Mouse (Mus musculus) forebrain, postnatal 0 days (tissue): ENCODE measurements around the gene Tigar. TPM values are rescaled to one million over a fixed set of nuclear protein-coding genes. Genes with fewer than 3 reads are reported as not detected.

ENCODE experiments used
- ATAC-seq: fragments of 200-750 bp; cut with Nextera tagmentation; 2 replicates; pipeline ENCODE4 v1.8.0; 2017; ENCODE audit warnings: mild to moderate bottlenecking, moderate library complexity
- DNase-seq: peaks from one replicate; pipeline ENCODE4 v3.0.0-alpha.2; 2015
- H3K27ac ChIP-seq: fragments of 300-500 bp; sonication (generic); 2 replicates; pipeline ENCODE4 v1.5.1; 2014; ENCODE audit warnings: low read depth, mild to moderate bottlenecking, antibody characterized with exemption, low read length, moderate library complexity, mixed read lengths
- H3K27me3 ChIP-seq: fragments of 300-500 bp; sonication (generic); 2 replicates; pipeline ENCODE4 v1.6.1; 2014; ENCODE audit warnings: mild to moderate bottlenecking, low read length, mixed read lengths; ENCODE audit not compliant: insufficient read depth
- H3K36me3 ChIP-seq: fragments of 300-500 bp; sonication (generic); 2 replicates; pipeline ENCODE4 v1.6.1; 2014; ENCODE audit warnings: mild to moderate bottlenecking, moderate library complexity; ENCODE audit not compliant: insufficient read depth
- H3K4me1 ChIP-seq: fragments of 300-500 bp; sonication (generic); 2 replicates; pipeline ENCODE4 v1.6.1; 2014; ENCODE audit warnings: antibody characterized with exemption; ENCODE audit not compliant: insufficient read depth
- H3K4me2 ChIP-seq: fragments of 300-500 bp; sonication (generic); 2 replicates; pipeline ENCODE4 v1.6.1; 2014; ENCODE audit warnings: low read depth, mild to moderate bottlenecking, moderate library complexity
- H3K4me3 ChIP-seq: fragments of 300-500 bp; sonication (generic); 2 replicates; pipeline ENCODE4 v1.5.1; 2014; ENCODE audit warnings: low read depth, low read length, mixed read lengths
- H3K9ac ChIP-seq: fragments of 300-500 bp; sonication (generic); 2 replicates; pipeline ENCODE4 v1.6.1; 2014; ENCODE audit warnings: mild to moderate bottlenecking
- H3K9me3 ChIP-seq: fragments of 300-500 bp; sonication (generic); 2 replicates; pipeline ENCODE4 v1.6.1; 2016; ENCODE audit warnings: low read length
- CTCF ChIP-seq: sonication (generic); IDR thresholded peaks from 2 replicates; pipeline ENCODE4 v1.5.1; 2016; ENCODE audit warnings: antibody characterized with exemption, control low read depth, low read depth
- WGBS: fragments of 180-500 bp; shearing (Covaris S2); extraction: QIAGEN DNeasy Blood & Tissue Kit; methylation state at CpG from one replicate; pipeline ENCODE4 v1.1.7; 2014; 5-methylcytosine and 5-hydroxymethylcytosine counted together
- polyA plus RNA-seq: library from polyadenylated mRNA; unstranded; fragments of >200 nt; fragmentation: Nextera tagmentation; extraction: Ambion mirVana; gene quantifications from 2 replicates; pipeline ENCODE4 v1.2.1, GENCODE M21; 2015
- total RNA-seq: library from RNA; depleted of rRNA; stranded (reverse); fragments of >200 nt; gene quantifications from 2 replicates; pipeline ENCODE4 v1.2.3, GENCODE M21; 2014

The Tigar gene
- total and polyA plus RNA-seq, 2 experiments from 2014 or later = 6.8 to 9.3 TPM

DNA sequence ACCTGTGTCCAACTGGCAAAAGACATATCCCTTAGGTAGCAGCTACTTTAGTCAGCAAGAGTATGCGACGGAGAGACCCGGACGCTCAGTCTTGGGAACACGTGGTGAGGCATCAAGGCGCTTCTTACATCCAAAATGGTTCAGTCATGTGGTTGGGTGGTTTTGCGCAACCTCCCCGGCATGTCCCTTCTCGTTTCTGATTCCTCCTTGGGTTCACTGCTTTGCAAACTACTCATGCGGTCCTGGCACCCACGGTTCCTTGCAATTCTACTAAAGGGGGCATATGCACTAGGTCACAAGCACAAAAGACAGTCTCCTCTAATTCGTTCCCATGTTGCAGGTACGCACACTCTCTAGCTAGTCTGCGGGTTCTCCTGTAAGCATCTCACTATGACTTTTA, 20.3 kb upstream of the Tigar start:
- H3K4me2 ChIP-seq = no peak overlapping the region
- DNase-seq = no peak
- H3K27me3 ChIP-seq = no peaks in the 10 kb centered on the region
- WGBS = 92% methylated on average over 14 of the region's 14 CpGs
- no peak for TF ChIP-seq CTCF
- peaks cover 10% of the 10 kb centered on the region; the same call in 1 of the 2 replicates for H3K4me1 ChIP-seq
- no peaks in the 10 kb centered on the region for H3K9me3 ChIP-seq
- H3K27ac ChIP-seq = peak overlapping the region; percentile 15; the same call in 1 of the 2 replicates
- H3K36me3 ChIP-seq = no peaks in the 10 kb centered on the region
- no peak for ATAC-seq
- no peak overlapping the region for H3K9ac ChIP-seq
- H3K4me3 ChIP-seq = no peak overlapping the region

- Histone ChIP-seq H3K27me3 (no peaks in the 10 kb centered on the region), H3K9ac (no peak overlapping the region), H3K4me3 (no peak overlapping the region), H3K9me3 (no peaks in the 10 kb centered on the region), H3K27ac (no peak overlapping the region), H3K4me2 (no peak overlapping the region), H3K4me1 (no peaks in the 10 kb centered on the region), H3K36me3 (no peaks in the 10 kb centered on the region)
- TF ChIP-seq CTCF = no peak
- DNase-seq = no peak
- WGBS = 87% methylated on average over 7 of the region's 7 CpGs
- ATAC-seq = no peak
Observed at GRCm38 (mm10) chr6:127123506-127123905, 14.1 kb upstream of the Tigar start.

- 91% methylated on average over 5 of the region's 5 CpGs for WGBS
Observed at GRCm38 (mm10) chr6:127122996-127123395, 13.6 kb upstream of the Tigar start.

DNA sequence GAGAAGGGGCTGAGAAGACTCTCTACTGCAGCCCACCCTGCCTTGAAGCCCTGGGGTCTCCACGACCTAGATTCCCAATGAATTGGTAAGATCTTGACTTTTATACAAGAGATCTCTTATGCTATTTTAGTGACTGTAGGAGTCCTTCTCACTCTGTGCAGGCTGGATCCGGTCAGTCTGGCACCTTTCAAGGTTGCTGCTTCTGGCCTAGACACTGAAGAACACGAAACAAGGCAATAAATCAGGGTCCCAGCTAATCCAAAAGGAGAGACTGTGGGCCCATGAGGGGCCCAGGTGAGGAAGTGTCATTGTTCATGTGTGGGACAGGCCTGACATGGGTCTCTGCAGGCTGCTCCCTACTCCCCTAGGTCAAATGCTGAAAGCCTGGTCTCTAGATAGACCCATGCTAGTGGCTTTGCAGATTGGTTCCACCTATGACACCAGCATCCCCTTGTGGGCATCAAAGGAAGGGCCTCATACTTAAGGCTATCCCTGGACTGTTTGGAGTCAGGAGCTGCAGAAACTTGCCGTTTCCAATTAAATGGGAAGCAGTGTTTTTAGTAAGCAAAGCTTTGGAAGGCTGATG, 13.0 kb upstream of the Tigar start:
- Histone ChIP-seq H3K9me3 (no peaks in the 10 kb centered on the region), H3K27me3 (no peaks in the 10 kb centered on the region), H3K4me1 (no peaks in the 10 kb centered on the region), H3K27ac (no peak overlapping the region), H3K4me2 (no peak overlapping the region), H3K36me3 (no peaks in the 10 kb centered on the region), H3K4me3 (no peak overlapping the region), H3K9ac (no peak overlapping the region)
- 77% methylated on average over 4 of the region's 4 CpGs for WGBS
- ATAC-seq (no peak), DNase-seq (no peak)
- peak; percentile 64 for TF ChIP-seq CTCF

More at GRCm38 (mm10) chr6:127122996-127123395, 13.6 kb upstream of the Tigar start:
- H3K27me3 ChIP-seq = no peaks in the 10 kb centered on the region
- H3K4me3 ChIP-seq = no peak overlapping the region
- no peak for DNase-seq
- ATAC-seq = no peak
- no peak overlapping the region for H3K27ac ChIP-seq
- TF ChIP-seq CTCF = no peak
- H3K36me3 ChIP-seq = no peaks in the 10 kb centered on the region
- no peaks in the 10 kb centered on the region for H3K4me1 ChIP-seq
- no peak overlapping the region for H3K4me2 ChIP-seq
- H3K9me3 ChIP-seq = no peaks in the 10 kb centered on the region
- H3K9ac ChIP-seq = no peak overlapping the region

- H3K9me3 ChIP-seq = no peaks in the 10 kb centered on the region
- H3K4me3 ChIP-seq = no peak overlapping the region
- H3K9ac ChIP-seq = no peak overlapping the region
- peak; percentile 33 for DNase-seq
- H3K4me2 ChIP-seq = no peak overlapping the region
- 51% methylated on average over 23 of the region's 23 CpGs for WGBS
- ATAC-seq = peak; percentile 47; the same call in 1 of the 2 replicates
- no peaks in the 10 kb centered on the region for H3K36me3 ChIP-seq
- TF ChIP-seq CTCF = no peak
- no peaks in the 10 kb centered on the region for H3K27me3 ChIP-seq
- no peaks in the 10 kb centered on the region for H3K4me1 ChIP-seq
- no peak overlapping the region for H3K27ac ChIP-seq
Observed at GRCm38 (mm10) chr6:127114753-127115456, 5.5 kb upstream of the Tigar start.

DNA sequence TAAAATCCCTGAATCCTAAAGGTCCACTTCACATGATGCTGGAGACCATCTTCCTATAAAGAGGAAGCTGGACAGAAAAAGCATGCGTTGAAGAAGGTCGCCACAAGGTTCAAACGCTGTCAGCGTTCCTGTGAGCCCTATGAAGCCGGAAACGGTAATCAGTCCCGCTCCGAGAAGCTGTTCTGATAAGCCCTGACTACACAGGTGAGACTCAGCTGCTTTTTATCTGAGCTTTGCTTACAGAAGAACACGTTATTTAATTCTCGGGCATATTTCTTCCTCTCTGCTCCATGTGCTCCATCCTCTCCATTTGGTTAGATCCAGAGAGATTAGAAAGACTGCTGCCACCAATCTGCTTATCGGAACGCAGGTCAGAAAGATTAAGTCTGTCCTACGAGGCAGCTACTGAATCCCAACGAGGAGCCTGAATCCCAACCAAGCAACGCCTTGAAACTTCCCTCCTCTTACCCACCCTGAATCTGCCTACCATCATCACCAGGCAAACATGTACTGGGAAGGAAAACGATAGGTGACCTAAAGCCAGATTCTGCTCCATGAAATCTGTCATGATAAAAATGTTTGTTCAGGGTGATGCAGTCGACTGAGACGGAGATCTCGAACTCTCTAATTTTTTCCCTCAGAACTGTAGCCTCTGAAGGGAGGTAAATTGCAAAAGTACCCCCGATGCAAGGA, 843 bp downstream of the Tigar start:
- no peak for DNase-seq
- no peak for ATAC-seq
- TF ChIP-seq CTCF = no peak
- 43% methylated on average over 20 of the region's 20 CpGs for WGBS
- Histone ChIP-seq H3K9ac (peak overlapping the region; percentile 48), H3K4me2 (peak overlapping the region; percentile 74), H3K9me3 (no peaks in the 10 kb centered on the region), H3K27me3 (no peaks in the 10 kb centered on the region), H3K36me3 (no peaks in the 10 kb centered on the region), H3K4me3 (peak overlapping the region; percentile 67), H3K27ac (no peak overlapping the region), H3K4me1 (no peaks in the 10 kb centered on the region)

DNA sequence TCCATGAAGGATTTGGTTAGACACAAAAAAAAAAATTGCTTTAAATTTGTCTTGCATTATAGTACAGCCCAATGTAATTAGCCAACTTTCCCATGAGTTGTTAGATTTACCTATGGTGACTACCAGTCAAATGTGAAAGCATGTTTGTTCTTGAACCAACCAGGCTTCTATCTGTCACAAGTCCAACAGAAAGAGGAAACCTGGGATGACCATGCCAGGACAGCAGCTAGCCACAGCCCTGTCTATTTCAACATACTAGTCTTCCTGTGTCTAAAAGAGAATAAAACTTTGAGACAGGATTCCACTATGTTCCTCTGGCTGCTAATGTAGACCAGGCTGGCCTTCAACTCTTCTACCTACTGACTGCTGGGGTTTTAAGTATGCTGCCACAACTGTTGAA, 1.9 kb downstream of the Tigar start:
- ATAC-seq (no peak), DNase-seq (no peak)
- no peak overlapping the region for H3K4me3 ChIP-seq
- H3K4me1 ChIP-seq = no peaks in the 10 kb centered on the region
- no peaks in the 10 kb centered on the region for H3K27me3 ChIP-seq
- no peak overlapping the region for H3K9ac ChIP-seq
- no peaks in the 10 kb centered on the region for H3K36me3 ChIP-seq
- no peaks in the 10 kb centered on the region for H3K9me3 ChIP-seq
- H3K27ac ChIP-seq = no peak overlapping the region
- H3K4me2 ChIP-seq = no peak overlapping the region
- no peak for TF ChIP-seq CTCF
